In the genomic region with DNA sequence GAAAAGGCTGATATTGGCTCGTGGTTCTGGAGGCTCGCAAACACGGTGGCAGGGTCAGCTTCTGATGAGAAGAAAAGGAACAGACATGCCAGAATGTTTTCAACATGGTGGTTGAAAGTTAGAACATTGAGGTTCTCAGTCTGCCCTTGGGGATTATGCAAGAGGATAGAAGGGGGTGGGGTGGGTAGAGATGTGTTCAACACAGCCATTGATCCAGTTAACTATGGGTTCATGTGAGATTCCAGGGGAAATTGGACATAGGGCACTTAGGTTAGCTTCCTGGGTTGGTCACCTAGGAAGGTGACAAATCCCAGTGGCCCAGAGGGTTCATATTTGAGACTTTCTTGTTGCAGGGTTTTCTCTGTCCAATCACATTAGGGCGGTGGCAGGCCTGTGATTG, we compare ENCODE assay signal across 21 mouse cellular contexts.
"Had no signal": no experiment of that assay in that cellular context is flagged by ENCODE, and none has a peak within 500 bp of the region (broad histone marks: within the 10 kb centered on the region; RNA-seq: fewer than 3 reads in every experiment).

No protein-coding gene starts in this region.

- ATAC-seq: lung, postnatal 0 days; midbrain, embryonic 13.5 days; midbrain, embryonic 15.5 days had no signal

- H3K4me3 ChIP-seq: lung, embryonic 15.5 days; midbrain, embryonic 10.5 days; midbrain, embryonic 13.5 days; midbrain, embryonic 15.5 days; myocyte; neural tube, embryonic 13.5 days; neural tube, embryonic 15.5 days had no signal

- H3K9me3 ChIP-seq: lung, embryonic 15.5 days; midbrain, embryonic 10.5 days; midbrain, embryonic 13.5 days; midbrain, embryonic 15.5 days; neural tube, embryonic 13.5 days; neural tube, embryonic 15.5 days had no signal

- H3K27me3 ChIP-seq: lung, embryonic 15.5 days; midbrain, embryonic 15.5 days; neural tube, embryonic 13.5 days had no signal

- H3K27ac ChIP-seq: liver, embryonic 14.5 days; lung, embryonic 15.5 days; midbrain, embryonic 10.5 days; midbrain, embryonic 13.5 days; midbrain, embryonic 15.5 days; neural tube, embryonic 13.5 days; neural tube, embryonic 15.5 days had no signal

- H3K4me2 ChIP-seq: liver, embryonic 11.5 days; lung, embryonic 15.5 days; midbrain, embryonic 13.5 days; midbrain, embryonic 15.5 days; neural tube, embryonic 13.5 days; neural tube, embryonic 15.5 days had no signal

- H3K36me3 ChIP-seq: lung, embryonic 15.5 days; midbrain, embryonic 10.5 days; midbrain, embryonic 13.5 days; midbrain, embryonic 15.5 days; neural tube, embryonic 13.5 days; neural tube, embryonic 15.5 days had no signal

- H3K9ac ChIP-seq: liver, embryonic 14.5 days; lung, embryonic 15.5 days; midbrain, embryonic 13.5 days; midbrain, embryonic 15.5 days; neural tube, embryonic 13.5 days; neural tube, embryonic 15.5 days had no signal

- DNase-seq: lung, adult 2 months; lung, postnatal 14 days; lung, postnatal 4 days; retina, postnatal 1 day; right cerebral cortex, adult 18-20 months; right cerebral cortex, postnatal 25 days; right cerebral cortex, postnatal 4 days; spleen, adult 18-20 months; thymus, adult 18-20 months; thymus, postnatal 14 days; thymus, postnatal 36 days had no signal
